ENCODE assay signal across 8 mouse cellular contexts in genomic region chr12:31265005-31265721, GRCm38 (mm10). TPM values are rescaled to one million over a fixed set of nuclear protein-coding genes. Genes with fewer than 3 reads are reported as not detected.
DNase-seq lines count a peak whose midpoint lies in the region; ATAC-seq lines count a peak whose summit lies in the region.

Gene Lamb1 (plus strand): TSS chr12:31265234.

- peaks cover 46% of the 10 kb centered on the region for H3K27me3 ChIP-seq in hindbrain, embryonic 15.5 days
- H3K27me3 ChIP-seq in stomach, embryonic 14.5 days (ENCODE audit: control insufficient read depth, insufficient read depth, low read length) = no peaks in the 10 kb centered on the region

- H3K4me1 ChIP-seq in hindbrain, embryonic 15.5 days (replicated peaks) = peaks cover 21% of the 10 kb centered on the region
- peaks cover 37% of the 10 kb centered on the region for H3K4me1 ChIP-seq in stomach, embryonic 14.5 days (ENCODE audit: control insufficient read depth, insufficient read depth, low read length)

- no peaks in the 10 kb centered on the region for H3K36me3 ChIP-seq in hindbrain, embryonic 15.5 days
- peaks cover 18% of the 10 kb centered on the region; the same call in 1 of the 2 replicates for H3K36me3 ChIP-seq in stomach, embryonic 14.5 days (ENCODE audit: control insufficient read depth, insufficient read depth, low read length)

- peak; percentile 68 for ATAC-seq in hindbrain, embryonic 15.5 days (ENCODE audit: low FRiP score, low read depth)
- peak; percentile 59; the same call in 1 of the 2 replicates for ATAC-seq in stomach, embryonic 14.5 days (ENCODE audit: insufficient number of reproducible peaks, insufficient read depth, low FRiP score, low read depth)

- peak within 1 kb of the TSS; percentile 42 for H3K9ac ChIP-seq in hindbrain, embryonic 15.5 days
- peak within 1 kb of the TSS; percentile 89 for H3K9ac ChIP-seq in stomach, embryonic 14.5 days (replicated peaks; ENCODE audit: low read depth, low read length)

- peak; percentile 86 for DNase-seq in ES-CJ7 (ENCODE audit: low read depth, low spot score)
- DNase-seq in adrenal gland, postnatal 25 days = peak; percentile 87
- peak; percentile 18 to 37 for DNase-seq in gastrocnemius, adult 8-10 months (ENCODE audit: low spot score in 2 of 2)
- DNase-seq in left cerebral cortex, postnatal 14 days (ENCODE audit: low spot score in 2 of 2) = peak in 1 of 2 experiments; percentile 25
- peak; percentile 71 for DNase-seq in mesoderm, embryonic 11.5 days (ENCODE audit: low read depth, low spot score)
- DNase-seq in spleen, postnatal 4 days (ENCODE audit: low spot score in 2 of 2) = no peak

- H3K4me2 ChIP-seq in hindbrain, embryonic 15.5 days = peak within 1 kb of the TSS; percentile 93
- peak within 1 kb of the TSS; percentile 87 for H3K4me2 ChIP-seq in stomach, embryonic 14.5 days (replicated peaks; ENCODE audit: low read depth, low read length)

- H3K27ac ChIP-seq in hindbrain, embryonic 15.5 days (replicated peaks) = peak within 1 kb of the TSS; percentile 55
- peak within 1 kb of the TSS; percentile 91 for H3K27ac ChIP-seq in stomach, embryonic 14.5 days (ENCODE audit: low read length)

- peak within 1 kb of the TSS; percentile 52 for H3K4me3 ChIP-seq in hindbrain, embryonic 15.5 days
- H3K4me3 ChIP-seq in stomach, embryonic 14.5 days (ENCODE audit: low read depth, low read length) = peak within 1 kb of the TSS; percentile 68

- WGBS in hindbrain, embryonic 15.5 days = under 1% methylated on average over 39 of the region's 39 CpGs
- WGBS in stomach, embryonic 14.5 days = under 1% methylated on average over 38 of the region's 39 CpGs

- intact Hi-C loops in left cerebral cortex, postnatal 14 days (cut with DNase I) = loop anchor here (5.0 kb wide), 1 partner anchor 98 kb away; no protein-coding TSS in a partner anchor

- H3K9me3 ChIP-seq in hindbrain, embryonic 15.5 days = no peaks in the 10 kb centered on the region
- no peaks in the 10 kb centered on the region for H3K9me3 ChIP-seq in stomach, embryonic 14.5 days (ENCODE audit: control insufficient read depth, low read depth, low read length)

RNA-seq across cellular contexts. Expression of gene Lamb1, which starts in this region (rescaled TPM):
- 133 and 138 TPM in 2 replicates for total RNA-seq in adrenal gland, postnatal 25 days (2021)
- total RNA-seq in gastrocnemius, adult 8-10 months (2022) = 10 to 100 TPM in 1 of 4 experiments, 1 to 10 TPM in 3; 6.6 to 10.9 (median 9.1) TPM
- 18.4 and 19.8 TPM in 2 replicates for polyA plus RNA-seq in hindbrain, embryonic 15.5 days (2015; fragmentation: Nextera tagmentation; extraction: Ambion mirVana)
- total RNA-seq in left cerebral cortex, postnatal 14 days (2021) = 10 to 100 TPM; 26.2 to 28.1 TPM
- 98.2 TPM in 2 replicates for polyA plus RNA-seq in stomach, embryonic 14.5 days (2014; fragmentation: Nextera tagmentation; extraction: Ambion mirVana)

Comparison
In these comparisons a context has a peak if more than half of its experiments do, and no peak if none do; other contexts are left out.
1. DNase-seq: peak in ES-CJ7 (single experiment), adrenal gland, postnatal 25 days (single experiment), gastrocnemius, adult 8-10 months (2 of 2) and mesoderm, embryonic 11.5 days (single experiment); none in spleen, postnatal 4 days (0 of 2).